Comparison of ENCODE assay signal across 15 mouse cellular contexts in genomic region chr4:134312901-134313300, GRCm38 (mm10). TPM values are rescaled to one million over a fixed set of nuclear protein-coding genes. Genes with fewer than 3 reads are reported as not detected.
A peak's percentile ranks its signal among the peaks of the same experiment; 100 is the strongest.
DNase-seq lines count a peak whose midpoint lies in the region; TF ChIP-seq lines count a peak whose summit lies in the region.
"Had no signal": no experiment of that assay in that cellular context is flagged by ENCODE, and none has a peak within 500 bp of the region (broad histone marks: within the 10 kb centered on the region; RNA-seq: fewer than 3 reads in every experiment).

No protein-coding gene starts in this region.

- no peaks in the 10 kb centered on the region for H3K36me3 ChIP-seq in E14TG2a.4 (ENCODE audit: insufficient read depth, low read length)
- H3K36me3 ChIP-seq: hindbrain, embryonic 12.5 days; midbrain, embryonic 13.5 days had no signal

- peak; percentile 63 for TF ChIP-seq CTCF in layer of hippocampus, adult 2 months (conservative IDR thresholded peaks at IDR 0.05)
- TF ChIP-seq CTCF in E14TG2a.4 (conservative IDR thresholded peaks at IDR 0.05; ENCODE audit: low read length), result peak; percentile 85

- DNase-seq in cerebellum, postnatal 10 days, result peak; percentile 44 to 61
- no peak for DNase-seq in cerebellum, adult 8-10 months
- DNase-seq in layer of hippocampus, adult 2 months (ENCODE audit: low spot score in 2 of 2), result no peak
- DNase-seq in layer of hippocampus, postnatal 10 days (ENCODE audit: low spot score in 2 of 2), result no peak
- peak; percentile 61 for DNase-seq in induced T-regulatory cell, adult 2 months (ENCODE audit: low read depth)
- DNase-seq in spleen, adult 18-20 months, result no peak
- no peak for DNase-seq in ovary, adult 18-20 months (ENCODE audit: low spot score)
- DNase-seq: layer of hippocampus, postnatal 36 days; lung, postnatal 36 days; right cerebral cortex, postnatal 25 days had no signal

- H3K4me1 ChIP-seq in E14TG2a.4 (replicated peaks; ENCODE audit: low read depth, low read length), result peaks cover 65% of the 10 kb centered on the region

- H3K9me3 ChIP-seq in E14TG2a.4 (ENCODE audit: low read length), result no peaks in the 10 kb centered on the region

- no peak overlapping the region for H3K4me3 ChIP-seq in layer of hippocampus, adult 2 months
- no peak overlapping the region for H3K4me3 ChIP-seq in E14TG2a.4 (replicated peaks; ENCODE audit: low read length)
- H3K4me3 ChIP-seq: heart, embryonic 13.5 days; hindbrain, embryonic 12.5 days; midbrain, embryonic 13.5 days had no signal

- H3K27me3 ChIP-seq in E14TG2a.4 (ENCODE audit: insufficient read depth, low read length), result no peaks in the 10 kb centered on the region
- H3K27me3 ChIP-seq: heart, embryonic 13.5 days; hindbrain, embryonic 12.5 days; midbrain, embryonic 13.5 days had no signal

- no peak overlapping the region for H3K27ac ChIP-seq in layer of hippocampus, adult 2 months
- H3K27ac ChIP-seq: heart, embryonic 13.5 days; hindbrain, embryonic 12.5 days; midbrain, embryonic 13.5 days had no signal

RNA-seq across cellular contexts. Expression of gene Trim63, which starts 2.0 kb away (rescaled TPM):
- not detected for total RNA-seq in layer of hippocampus, adult 2 months (2021)
- total RNA-seq in layer of hippocampus, postnatal 10 days (2021), result under 1 TPM; 0.25 to 0.71 TPM
- total RNA-seq: layer of hippocampus, postnatal 36 days; neutrophil, adult 5-6 weeks had no signal

RNA-seq across cellular contexts. Expression of gene Pdik1l, which starts 25.2 kb away (rescaled TPM):
- total RNA-seq in layer of hippocampus, adult 2 months (2021), result 10 to 100 TPM; 16.9 to 18.6 TPM
- 10 to 100 TPM; 18.6 to 24.4 TPM for total RNA-seq in layer of hippocampus, postnatal 10 days (2021)

RNA-seq across cellular contexts. Expression of gene Slc30a2, which starts 30.1 kb away (rescaled TPM):
- not detected for total RNA-seq in layer of hippocampus, adult 2 months (2021)
- total RNA-seq in layer of hippocampus, postnatal 10 days (2021), result not detected
- total RNA-seq: layer of hippocampus, postnatal 36 days; neutrophil, adult 5-6 weeks had no signal

RNA-seq across cellular contexts. Expression of gene Grrp1, which starts 59.0 kb away (rescaled TPM):
- 1 to 10 TPM; 2.7 to 4.0 TPM for total RNA-seq in layer of hippocampus, adult 2 months (2021)
- total RNA-seq in layer of hippocampus, postnatal 10 days (2021), result 1 to 10 TPM; 2.6 to 3.5 TPM
- total RNA-seq: neutrophil, adult 5-6 weeks had no signal

Comparison
In these comparisons a context has a peak if more than half of its experiments do, and no peak if none do; other contexts are left out.
1. DNase-seq: peak in cerebellum, postnatal 10 days (2 of 2) and induced T-regulatory cell, adult 2 months (single experiment); none in cerebellum, adult 8-10 months (single experiment), layer of hippocampus, adult 2 months (0 of 2), layer of hippocampus, postnatal 10 days (0 of 2), spleen, adult 18-20 months (0 of 2) and ovary, adult 18-20 months (single experiment).